Mouse (Mus musculus): ENCODE data around the gene Cpeb4. TPM values are rescaled to one million over a fixed set of nuclear protein-coding genes. Genes with fewer than 3 reads are reported as not detected.
"Not testable (repeated sequence)": the region's sequence is repeated elsewhere in the genome, so short reads cannot be mapped to it uniquely, and the experiment has no call there.

Gene Cpeb4
- polyA plus RNA-seq, 1 experiment from 2014 or later = 8.4 TPM

DNA sequence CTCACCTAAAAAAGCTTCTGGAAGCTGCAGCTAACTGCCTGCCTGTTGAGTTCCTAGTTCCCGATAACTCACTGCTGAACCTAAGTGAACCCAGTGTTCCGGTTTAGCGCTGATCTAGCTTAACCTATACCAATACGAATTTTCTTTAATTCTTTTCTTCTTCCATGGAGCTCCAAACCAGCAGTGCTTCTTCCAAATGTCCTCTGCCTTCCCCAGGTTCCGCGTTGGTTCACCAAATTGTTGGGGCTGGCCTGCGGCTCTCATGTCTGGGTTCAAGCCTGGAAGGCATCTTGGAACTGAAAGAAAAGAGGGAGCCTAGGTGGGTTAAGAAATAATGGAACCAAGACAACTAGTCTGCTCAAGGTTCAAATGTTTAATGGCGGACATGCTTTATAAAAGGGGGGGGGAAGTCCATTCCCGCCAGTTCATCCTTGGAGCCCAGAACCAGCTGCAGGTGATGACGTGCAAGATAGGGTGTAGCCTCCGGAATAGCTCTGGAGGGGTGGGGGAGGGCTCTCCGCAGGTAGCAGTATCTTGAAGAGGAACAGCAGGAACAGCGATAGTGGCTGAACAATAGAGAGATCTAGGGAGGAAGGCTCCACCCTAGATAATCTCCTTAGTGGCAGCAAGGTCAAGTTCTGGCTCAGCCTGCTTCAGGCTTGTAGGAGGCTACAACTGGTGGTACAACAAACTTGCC lies 110.4 kb downstream of the Cpeb4 start:
- H3K4me3 ChIP-seq (ENCODE audit: low read depth, low read length); H3K27me3 ChIP-seq (replicated peaks; ENCODE audit: control insufficient read depth, insufficient read depth, low read length); H3K27ac ChIP-seq (replicated peaks; ENCODE audit: low read depth, low read length); H3K9me3 ChIP-seq (ENCODE audit: control insufficient read depth, low read length); H3K4me2 ChIP-seq (ENCODE audit: low read depth, low read length); H3K4me1 ChIP-seq (ENCODE audit: control insufficient read depth, insufficient read depth, low read length); DNase-seq (ENCODE audit: low spot score); ATAC-seq (ENCODE audit: low read depth); H3K36me3 ChIP-seq (ENCODE audit: control insufficient read depth, insufficient read depth, low read length); H3K9ac ChIP-seq (ENCODE audit: low read depth, low read length): not testable (repeated sequence)
- WGBS = 83% methylated on average over 13 of the region's 13 CpGs

DNA sequence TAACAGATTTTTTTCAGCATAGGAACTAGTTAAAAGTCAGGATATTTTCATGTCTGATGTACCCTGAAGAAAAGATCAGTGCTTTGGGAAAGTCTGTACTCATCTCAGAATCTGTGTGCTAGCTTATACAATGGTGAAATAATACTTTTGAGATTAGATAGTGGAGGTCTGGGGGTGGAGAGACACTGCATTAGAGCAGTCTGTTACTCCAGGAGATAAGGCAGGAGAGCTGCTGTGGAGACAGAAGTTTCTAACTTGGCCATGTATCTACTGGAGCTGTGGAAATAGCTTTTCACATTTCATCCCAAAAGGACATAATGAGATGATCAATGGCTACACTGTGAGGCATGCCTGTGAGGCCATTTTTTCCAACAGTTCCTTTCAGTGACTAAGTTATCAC lies 111.2 kb downstream of the Cpeb4 start:
- DNase-seq (ENCODE audit: low spot score) = no peak
- H3K4me1 ChIP-seq (ENCODE audit: control insufficient read depth, insufficient read depth, low read length) = no peaks in the 10 kb centered on the region
- H3K9me3 ChIP-seq (ENCODE audit: control insufficient read depth, low read length) = no peaks in the 10 kb centered on the region; the same call in 1 of the 2 replicates

GRCm38 (mm10) chr11:31984786-31985185 lies 112.8 kb downstream of the Cpeb4 start:
- no peaks in the 10 kb centered on the region for H3K36me3 ChIP-seq (ENCODE audit: control insufficient read depth, insufficient read depth, low read length)
- no peaks in the 10 kb centered on the region for H3K4me1 ChIP-seq (ENCODE audit: control insufficient read depth, insufficient read depth, low read length)
- no peak overlapping the region for H3K9ac ChIP-seq (ENCODE audit: low read depth, low read length)
- no peak overlapping the region for H3K27ac ChIP-seq (replicated peaks; ENCODE audit: low read depth, low read length)
- DNase-seq (ENCODE audit: low spot score) (no peak), ATAC-seq (ENCODE audit: low read depth) (no peak)
- no peak overlapping the region for H3K4me3 ChIP-seq (ENCODE audit: low read depth, low read length)
- H3K27me3 ChIP-seq (replicated peaks; ENCODE audit: control insufficient read depth, insufficient read depth, low read length) = no peaks in the 10 kb centered on the region
- H3K9me3 ChIP-seq (ENCODE audit: control insufficient read depth, low read length) = no peaks in the 10 kb centered on the region; the same call in 1 of the 2 replicates
- WGBS = 66% methylated on average over 2 of the region's 2 CpGs
- H3K4me2 ChIP-seq (ENCODE audit: low read depth, low read length) = no peak overlapping the region

More for the DNA sequence above, 111.2 kb downstream of the Cpeb4 start:
- ATAC-seq (ENCODE audit: low read depth) = no peak
- H3K9ac ChIP-seq (ENCODE audit: low read depth, low read length) = no peak overlapping the region
- H3K4me2 ChIP-seq (ENCODE audit: low read depth, low read length) = no peak overlapping the region
- no peak overlapping the region for H3K27ac ChIP-seq (replicated peaks; ENCODE audit: low read depth, low read length)
- no peak overlapping the region for H3K4me3 ChIP-seq (ENCODE audit: low read depth, low read length)
- H3K36me3 ChIP-seq (ENCODE audit: control insufficient read depth, insufficient read depth, low read length) = no peaks in the 10 kb centered on the region
- no peaks in the 10 kb centered on the region for H3K27me3 ChIP-seq (replicated peaks; ENCODE audit: control insufficient read depth, insufficient read depth, low read length)

Other genes with a start within 250 kb of the Cpeb4 start
- gene Bod1, start 200.3 kb upstream of the Cpeb4 start, polyA plus RNA-seq (2014; fragmentation: Nextera tagmentation; extraction: Ambion mirVana) = 102 and 108 TPM in 2 replicates
- gene 4930524B15Rik, start 93.4 kb downstream of the Cpeb4 start, polyA plus RNA-seq (2014; fragmentation: Nextera tagmentation; extraction: Ambion mirVana) = 0.10 TPM in 1 of 2 replicates, not detected in the other
- gene Nsg2, start 128.3 kb downstream of the Cpeb4 start, polyA plus RNA-seq (2014; fragmentation: Nextera tagmentation; extraction: Ambion mirVana) = 3.7 and 4.2 TPM in 2 replicates